Mouse (Mus musculus): ENCODE results near the gene Xrn2. TPM values are rescaled to one million over a fixed set of nuclear protein-coding genes. Genes with fewer than 3 reads are reported as not detected.

The Xrn2 gene
- polyA plus RNA-seq, 1 experiment from 2014 or later = 30.7 TPM

GRCm38 (mm10) chr2:146986429-146986828 lies 26.4 kb upstream of the Xrn2 start:
- Histone ChIP-seq H3K9ac (replicated peaks) (no peak overlapping the region), H3K4me3 (ENCODE audit: low read depth, low read length) (no peak overlapping the region), H3K4me2 (ENCODE audit: low read depth, low read length) (no peak overlapping the region), H3K27me3 (ENCODE audit: insufficient read depth, low read length) (no peaks in the 10 kb centered on the region), H3K27ac (ENCODE audit: low read depth) (no peak overlapping the region), H3K9me3 (ENCODE audit: low read length) (no peaks in the 10 kb centered on the region), H3K36me3 (replicated peaks; ENCODE audit: insufficient read depth, low read length) (no peaks in the 10 kb centered on the region), H3K4me1 (ENCODE audit: insufficient read depth) (no peaks in the 10 kb centered on the region)
- ATAC-seq (no peak), DNase-seq (no peak)
- TF ChIP-seq CTCF (IDR thresholded peaks at IDR 0.05; ENCODE audit: low read depth) (no peak), EP300 (IDR thresholded peaks at IDR 0.05; ENCODE audit: low read depth) (no peak)

GRCm38 (mm10) chr2:147007265-147007664 lies 5.5 kb upstream of the Xrn2 start:
- no peak overlapping the region for H3K9ac ChIP-seq (replicated peaks)
- no peak overlapping the region for H3K4me3 ChIP-seq (ENCODE audit: low read depth, low read length)
- DNase-seq (no peak), ATAC-seq (no peak)
- H3K27ac ChIP-seq (ENCODE audit: low read depth) = no peak overlapping the region
- no peak overlapping the region for H3K4me2 ChIP-seq (ENCODE audit: low read depth, low read length)
- H3K4me1 ChIP-seq (ENCODE audit: insufficient read depth) = peaks cover 8% of the 10 kb centered on the region
- TF ChIP-seq CTCF (IDR thresholded peaks at IDR 0.05; ENCODE audit: low read depth) (no peak), EP300 (IDR thresholded peaks at IDR 0.05; ENCODE audit: low read depth) (no peak)
- no peaks in the 10 kb centered on the region for H3K27me3 ChIP-seq (ENCODE audit: insufficient read depth, low read length)
- H3K36me3 ChIP-seq (replicated peaks; ENCODE audit: insufficient read depth, low read length) = no peaks in the 10 kb centered on the region
- H3K9me3 ChIP-seq (ENCODE audit: low read length) = no peaks in the 10 kb centered on the region
- WGBS (ENCODE audit: insufficient replicate concordance) = 56% methylated on average over 2 of the region's 2 CpGs

- no peak for DNase-seq
- peaks cover 8% of the 10 kb centered on the region for H3K4me1 ChIP-seq (ENCODE audit: insufficient read depth)
These were observed 3.7 kb upstream of the Xrn2 start for GRCm38 (mm10) chr2:147009084-147009483.

GRCm38 (mm10) chr2:147010141-147010540 lies 2.7 kb upstream of the Xrn2 start:
- no peak for TF ChIP-seq CTCF (IDR thresholded peaks at IDR 0.05; ENCODE audit: low read depth)
- TF ChIP-seq EP300 (IDR thresholded peaks at IDR 0.05; ENCODE audit: low read depth) = no peak
- no peaks in the 10 kb centered on the region for H3K27me3 ChIP-seq (ENCODE audit: insufficient read depth, low read length)

More at GRCm38 (mm10) chr2:147009084-147009483, 3.7 kb upstream of the Xrn2 start:
- TF ChIP-seq CTCF (IDR thresholded peaks at IDR 0.05; ENCODE audit: low read depth) (no peak), EP300 (IDR thresholded peaks at IDR 0.05; ENCODE audit: low read depth) (no peak)
- H3K9ac ChIP-seq (replicated peaks) = no peak overlapping the region
- H3K4me2 ChIP-seq (ENCODE audit: low read depth, low read length) = no peak overlapping the region
- no peaks in the 10 kb centered on the region for H3K36me3 ChIP-seq (replicated peaks; ENCODE audit: insufficient read depth, low read length)
- no peak overlapping the region for H3K4me3 ChIP-seq (ENCODE audit: low read depth, low read length)
- H3K9me3 ChIP-seq (ENCODE audit: low read length) = no peaks in the 10 kb centered on the region
- no peaks in the 10 kb centered on the region for H3K27me3 ChIP-seq (ENCODE audit: insufficient read depth, low read length)
- H3K27ac ChIP-seq (ENCODE audit: low read depth) = no peak overlapping the region
- no peak for ATAC-seq

GRCm38 (mm10) chr2:147010952-147011351 lies 1.8 kb upstream of the Xrn2 start:
- H3K27ac ChIP-seq (ENCODE audit: low read depth) = no peak overlapping the region
- no peak for TF ChIP-seq CTCF (IDR thresholded peaks at IDR 0.05; ENCODE audit: low read depth)
- no peak for TF ChIP-seq EP300 (IDR thresholded peaks at IDR 0.05; ENCODE audit: low read depth)
- no peak for DNase-seq
- no peak overlapping the region for H3K4me2 ChIP-seq (ENCODE audit: low read depth, low read length)
- no peak overlapping the region for H3K9ac ChIP-seq (replicated peaks)
- H3K4me1 ChIP-seq (ENCODE audit: insufficient read depth) = peaks cover 14% of the 10 kb centered on the region
- no peaks in the 10 kb centered on the region for H3K36me3 ChIP-seq (replicated peaks; ENCODE audit: insufficient read depth, low read length)
- no peaks in the 10 kb centered on the region for H3K27me3 ChIP-seq (ENCODE audit: insufficient read depth, low read length)
- no peak for ATAC-seq
- WGBS (ENCODE audit: insufficient replicate concordance) = 75% methylated on average over 9 of the region's 9 CpGs
- H3K9me3 ChIP-seq (ENCODE audit: low read length) = no peaks in the 10 kb centered on the region
- H3K4me3 ChIP-seq (ENCODE audit: low read depth, low read length) = no peak overlapping the region

More at GRCm38 (mm10) chr2:147010141-147010540, 2.7 kb upstream of the Xrn2 start:
- Histone ChIP-seq H3K27ac (ENCODE audit: low read depth) (no peak overlapping the region), H3K4me1 (ENCODE audit: insufficient read depth) (peaks cover 12% of the 10 kb centered on the region), H3K4me2 (ENCODE audit: low read depth, low read length) (no peak overlapping the region), H3K9ac (replicated peaks) (no peak overlapping the region), H3K4me3 (ENCODE audit: low read depth, low read length) (no peak overlapping the region), H3K36me3 (replicated peaks; ENCODE audit: insufficient read depth, low read length) (no peaks in the 10 kb centered on the region), H3K9me3 (ENCODE audit: low read length) (no peaks in the 10 kb centered on the region)
- 73% methylated on average over 4 of the region's 4 CpGs for WGBS (ENCODE audit: insufficient replicate concordance)
- DNase-seq (no peak), ATAC-seq (no peak)

GRCm38 (mm10) chr2:147011474-147012140 lies 1.2 kb upstream of the Xrn2 start:
- DNase-seq (no peak), ATAC-seq (no peak)
- Histone ChIP-seq H3K4me3 (ENCODE audit: low read depth, low read length) (peak overlapping the region; percentile 96), H3K9me3 (ENCODE audit: low read length) (no peaks in the 10 kb centered on the region), H3K36me3 (replicated peaks; ENCODE audit: insufficient read depth, low read length) (no peaks in the 10 kb centered on the region), H3K4me2 (ENCODE audit: low read depth, low read length) (peak overlapping the region; percentile 88), H3K27ac (ENCODE audit: low read depth) (peak overlapping the region; percentile 99), H3K4me1 (ENCODE audit: insufficient read depth) (peaks cover 16% of the 10 kb centered on the region), H3K27me3 (ENCODE audit: insufficient read depth, low read length) (no peaks in the 10 kb centered on the region), H3K9ac (replicated peaks) (peak overlapping the region; percentile 96)
- TF ChIP-seq EP300 (IDR thresholded peaks at IDR 0.05; ENCODE audit: low read depth) (no peak; the same call in 1 of the 2 replicates), CTCF (IDR thresholded peaks at IDR 0.05; ENCODE audit: low read depth) (no peak)
- WGBS (ENCODE audit: insufficient replicate concordance) = 38% methylated on average over 3 of the region's 3 CpGs

Data from liver, postnatal 0 days (tissue).